Mouse (Mus musculus) megakaryocyte-erythroid progenitor cell, adult 5-6 weeks (primary cell): ENCODE data around the gene Spata33. TPM values are rescaled to one million over a fixed set of nuclear protein-coding genes. Genes with fewer than 3 reads are reported as not detected.

Experiments used
- ATAC-seq: replicated peaks from 2 replicates; pipeline ENCODE4 v1.8.0; 2016; ENCODE audit warnings: mild to moderate bottlenecking, inconsistent platforms; ENCODE audit not compliant: severe bottlenecking, poor library complexity, low FRiP score, low TSS enrichment
- total RNA-seq, 2 experiments: library from RNA; stranded (forward) in 1 of 2; stranded (reverse) in 1 of 2; fragments of 200-1000, 215-1000 nt in 1 of 2; fragments of >200 nt in 1 of 2; fragmentation: Nextera tagmentation in 1 of 2; gene quantifications; 2 replicates each; pipeline ENCODE4 v1.2.3; 2014 to 2017

Spata33 gene
- 0.59 and 1.8 TPM in 2 replicates for total RNA-seq (2014; fragmentation: Nextera tagmentation)
- total RNA-seq (2017) = 0.66 and 1.1 TPM in 2 replicates

DNA sequence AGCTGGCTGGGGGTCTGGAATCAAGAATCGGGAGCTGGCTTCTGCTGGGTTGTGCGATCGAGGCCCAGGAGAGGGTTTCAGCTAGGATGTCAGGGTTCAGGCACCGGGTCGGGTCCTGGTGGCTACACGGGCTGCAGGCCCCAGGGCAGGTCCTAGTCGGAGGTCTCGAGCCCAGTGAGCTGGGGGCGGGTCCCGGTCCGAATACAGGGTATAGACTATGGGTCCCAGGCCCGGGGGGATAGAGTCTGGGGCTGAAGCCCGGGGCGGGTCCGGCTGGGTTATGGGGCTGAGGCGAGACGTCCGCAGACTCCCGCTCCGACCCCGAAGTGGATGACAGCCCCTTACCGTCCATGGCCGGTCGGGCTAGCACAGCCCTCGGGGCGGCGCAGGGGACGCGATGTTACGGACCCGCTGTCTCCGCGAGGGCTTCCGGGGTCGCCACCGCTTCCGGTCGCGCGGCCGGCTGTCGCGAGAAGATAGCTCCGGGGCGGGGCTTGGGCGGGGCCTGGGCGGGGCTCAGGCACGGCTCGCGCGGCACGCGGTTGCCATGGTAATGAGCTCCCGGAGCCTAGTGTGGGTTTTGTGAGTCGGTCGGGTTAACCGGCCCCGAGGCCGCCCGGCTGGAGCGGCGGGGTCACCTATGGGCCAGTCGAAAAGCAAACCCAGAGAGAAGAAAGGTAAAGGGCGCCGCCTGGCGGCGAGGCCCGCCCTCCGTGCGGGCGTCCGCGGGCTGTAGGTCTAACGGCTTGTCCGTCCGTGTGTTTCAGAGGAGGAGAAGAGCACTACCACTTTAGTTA lies at the start of gene Spata33, which contains the start of gene Chmp1a:
Spata33 (plus strand) TSS at position 512 of the 797 bp plus-strand sequence.
Chmp1a (minus strand) TSS at position 443 of the 797 bp plus-strand sequence.
- peak; percentile 70 for ATAC-seq

DNA sequence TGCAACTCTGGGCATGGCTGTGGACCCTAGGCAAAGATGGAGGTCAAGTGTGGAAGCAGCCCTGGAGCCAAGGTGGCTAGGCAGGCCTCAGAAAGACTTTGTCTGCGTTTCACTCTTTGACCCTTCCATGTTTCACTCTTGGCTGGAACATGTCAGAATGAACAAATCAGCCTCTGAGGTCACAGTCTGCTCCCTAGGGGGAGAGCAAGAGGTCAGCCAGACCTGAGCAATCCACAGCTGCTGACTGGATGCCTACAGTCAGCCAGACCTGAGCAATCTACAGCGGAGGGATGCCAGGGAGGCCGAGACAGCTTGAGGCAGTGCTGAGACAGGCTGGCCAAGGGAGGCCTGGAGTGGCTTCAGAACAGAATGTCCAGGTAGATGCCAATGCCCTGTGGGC lies 31.2 kb upstream of the Spata33 start:
- ATAC-seq = no peak

DNA sequence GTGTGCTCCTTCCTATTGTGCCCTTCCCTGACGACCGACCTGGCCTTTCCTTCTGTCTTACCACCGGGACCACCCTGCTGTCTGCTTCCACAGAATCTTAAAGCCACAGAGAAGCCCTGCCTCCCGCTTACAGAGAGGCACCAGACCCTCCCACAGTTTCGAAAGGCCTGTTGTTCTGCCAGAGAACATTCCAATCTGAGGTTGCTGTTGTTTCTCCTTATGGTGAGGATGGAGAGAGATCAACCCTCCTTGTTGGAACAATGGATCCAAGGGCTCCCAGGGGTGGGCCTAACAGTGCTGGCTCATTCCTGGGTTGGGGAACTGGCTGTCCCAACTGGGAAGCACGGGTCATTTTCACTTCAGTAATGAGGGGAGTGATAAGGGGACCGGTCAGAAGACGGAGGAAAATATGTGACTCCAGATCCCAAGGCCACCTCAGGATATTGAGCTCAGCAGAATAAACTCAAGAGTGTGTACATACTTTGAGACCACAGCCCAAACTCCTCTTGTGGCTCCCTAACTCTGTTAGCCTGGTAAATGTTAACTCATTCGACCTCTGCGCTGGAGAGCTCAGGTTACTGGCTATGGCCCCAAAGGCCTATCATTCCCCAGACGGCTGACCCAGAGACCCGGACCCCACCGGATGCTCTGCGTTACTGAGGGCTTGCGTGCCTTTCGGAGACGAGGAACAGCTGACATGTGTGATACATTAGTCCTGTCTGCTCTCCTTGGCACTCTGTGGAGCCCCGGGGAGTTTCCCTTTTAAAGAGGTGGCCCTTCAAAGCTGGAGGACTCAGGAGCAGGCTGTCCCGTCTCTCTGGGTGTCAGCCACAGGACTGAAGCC lies 26.8 kb upstream of the Spata33 start, which contains the start of gene Dpep1:
Dpep1 (plus strand) TSS at position 677 of the 844 bp plus-strand sequence.
- no peak for ATAC-seq

DNA sequence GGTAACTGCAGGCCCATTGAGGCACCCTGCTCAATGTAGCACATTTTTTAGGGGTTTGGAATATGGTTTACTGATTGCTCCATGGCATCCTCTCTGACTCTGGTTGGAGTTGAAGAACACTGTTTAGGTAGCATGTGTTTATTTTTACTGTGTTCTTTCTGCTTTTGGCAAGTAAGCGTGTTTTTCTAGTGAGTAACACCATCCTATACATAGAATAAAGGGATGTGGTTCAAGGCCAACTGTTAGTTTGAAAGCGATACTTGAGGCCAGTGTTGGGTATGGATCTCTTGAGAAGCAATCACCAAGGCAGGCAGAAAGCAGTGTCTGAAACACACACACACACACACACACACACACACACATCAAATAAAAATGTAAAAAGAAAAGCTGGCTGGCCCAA lies 24.6 kb upstream of the Spata33 start:
- ATAC-seq = no peak

- ATAC-seq = no peak
Observed at GRCm38 (mm10) chr8:123188841-123189240, 23.8 kb upstream of the Spata33 start.

DNA sequence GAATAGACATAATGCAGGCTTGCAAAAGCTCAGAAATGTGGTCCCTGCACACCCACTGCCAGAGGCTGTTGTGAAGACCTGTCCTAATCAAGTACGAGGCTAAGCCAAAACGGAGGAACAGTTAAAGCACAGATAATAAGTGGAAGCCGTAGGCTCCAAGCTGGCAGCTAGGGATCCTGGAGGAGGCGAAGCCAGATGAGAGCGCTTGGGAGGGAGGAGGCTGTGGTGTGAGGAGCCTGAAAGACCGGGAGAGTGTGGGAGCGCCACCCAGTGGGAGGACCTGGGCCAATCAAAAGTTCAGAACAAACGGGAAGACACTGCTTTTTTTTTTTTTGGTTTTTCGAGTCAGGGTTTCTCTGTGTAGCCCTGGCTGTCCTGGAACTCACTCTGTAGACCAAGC lies 22.0 kb upstream of the Spata33 start:
- peak; percentile 68; the same call in 1 of the 2 replicates for ATAC-seq

DNA sequence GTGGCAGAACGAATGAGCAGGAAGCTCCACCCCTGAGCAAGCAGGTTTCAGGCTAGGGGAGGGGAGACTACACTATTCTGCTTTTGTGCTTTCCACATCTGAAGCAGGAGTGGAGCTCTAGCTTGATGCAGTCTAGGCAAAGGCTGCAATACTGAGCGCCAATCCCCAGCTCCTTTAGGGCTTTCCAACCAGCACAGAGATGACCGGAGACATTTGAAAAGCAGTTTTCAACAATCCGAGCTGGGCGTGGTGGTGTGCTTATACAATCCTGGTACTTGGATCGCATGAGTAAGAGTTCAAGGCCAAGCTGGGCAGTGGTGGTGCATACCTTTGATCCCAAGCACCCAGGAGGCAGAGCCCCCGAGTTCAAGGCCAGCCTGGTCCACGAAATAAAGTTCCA lies 20.7 kb upstream of the Spata33 start:
- ATAC-seq = no peak

DNA sequence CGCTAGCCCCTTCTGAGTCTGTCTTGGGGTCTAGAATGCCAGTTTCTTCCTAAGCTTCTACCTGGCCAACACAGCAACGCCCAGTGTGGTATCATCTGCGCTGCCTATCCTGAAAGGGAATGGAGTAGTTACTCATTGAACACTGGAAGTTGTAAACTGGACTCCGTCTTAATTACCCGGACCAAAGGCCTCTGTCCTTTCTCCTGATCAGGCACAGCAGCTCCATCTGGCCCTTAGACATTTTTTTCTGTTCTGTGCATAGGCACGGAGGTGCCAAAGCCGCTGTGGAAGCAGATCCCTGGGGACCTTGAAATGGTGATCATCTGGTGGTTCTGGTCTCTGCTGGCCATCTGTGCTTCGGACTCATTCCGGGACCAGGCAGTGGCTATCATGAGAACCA lies 18.9 kb upstream of the Spata33 start:
- no peak for ATAC-seq

DNA sequence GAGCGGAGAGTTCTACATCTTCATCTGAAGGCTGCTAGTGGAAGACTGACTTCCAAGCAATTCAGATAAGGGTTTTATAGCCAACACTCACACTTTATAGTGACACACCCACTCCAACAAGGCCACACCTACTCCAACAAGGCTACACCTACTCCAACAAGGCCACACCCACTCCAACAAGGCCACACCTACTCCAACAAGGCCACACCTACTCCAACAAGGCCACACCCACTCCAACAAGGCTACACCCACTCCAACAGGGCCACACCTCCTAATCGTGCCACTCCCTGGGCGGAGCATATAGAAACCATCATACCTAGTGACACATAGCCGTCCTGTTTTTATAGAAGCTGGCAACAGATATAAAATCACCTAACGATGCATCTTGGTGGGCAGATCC lies 15.6 kb upstream of the Spata33 start:
- ATAC-seq = peak; percentile 59; the same call in 1 of the 2 replicates

DNA sequence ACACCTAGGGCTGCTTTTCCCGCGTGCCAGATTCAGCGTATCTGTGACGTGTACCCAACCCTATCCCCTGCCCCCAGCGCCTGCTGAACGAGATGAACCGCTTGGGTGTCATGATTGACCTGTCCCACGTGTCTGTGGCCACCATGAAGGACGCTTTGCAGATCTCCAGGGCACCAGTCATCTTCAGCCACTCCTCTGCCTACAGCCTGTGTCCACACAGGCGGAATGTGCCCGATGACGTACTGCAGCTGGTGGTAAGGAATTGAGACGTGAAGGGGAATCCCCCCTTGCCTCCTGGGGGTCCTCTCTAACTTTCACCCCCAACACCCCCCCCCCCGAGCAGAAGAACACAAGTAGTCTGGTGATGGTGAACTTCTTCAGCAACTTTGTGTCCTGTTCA lies 12.8 kb upstream of the Spata33 start:
- ATAC-seq = no peak

DNA sequence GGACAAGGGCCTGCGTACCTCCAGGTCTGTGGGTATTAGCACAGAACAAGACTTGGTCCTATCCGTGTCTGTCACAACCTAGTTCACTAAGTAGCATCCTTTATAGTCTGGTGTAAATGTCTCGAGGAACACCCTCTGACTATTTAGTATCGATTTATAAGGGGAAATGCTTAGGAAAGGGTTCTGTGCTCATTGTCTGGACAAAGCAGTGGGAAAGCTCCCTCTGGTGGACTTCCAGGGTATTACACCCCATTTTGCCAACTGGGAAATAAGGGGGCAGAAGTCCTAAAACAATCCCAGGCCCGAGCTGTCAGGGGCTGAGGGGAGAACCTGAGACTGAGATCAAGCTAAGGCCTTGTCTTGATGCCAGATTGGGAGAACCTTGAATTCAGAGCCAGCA lies 10.3 kb upstream of the Spata33 start:
- ATAC-seq = peak; percentile 51; the same call in 1 of the 2 replicates

GRCm38 (mm10) chr8:123203571-123203970 lies 9.1 kb upstream of the Spata33 start:
- no peak for ATAC-seq

GRCm38 (mm10) chr8:123211876-123212275 lies 756 bp upstream of the Spata33 start:
- no peak for ATAC-seq

DNA sequence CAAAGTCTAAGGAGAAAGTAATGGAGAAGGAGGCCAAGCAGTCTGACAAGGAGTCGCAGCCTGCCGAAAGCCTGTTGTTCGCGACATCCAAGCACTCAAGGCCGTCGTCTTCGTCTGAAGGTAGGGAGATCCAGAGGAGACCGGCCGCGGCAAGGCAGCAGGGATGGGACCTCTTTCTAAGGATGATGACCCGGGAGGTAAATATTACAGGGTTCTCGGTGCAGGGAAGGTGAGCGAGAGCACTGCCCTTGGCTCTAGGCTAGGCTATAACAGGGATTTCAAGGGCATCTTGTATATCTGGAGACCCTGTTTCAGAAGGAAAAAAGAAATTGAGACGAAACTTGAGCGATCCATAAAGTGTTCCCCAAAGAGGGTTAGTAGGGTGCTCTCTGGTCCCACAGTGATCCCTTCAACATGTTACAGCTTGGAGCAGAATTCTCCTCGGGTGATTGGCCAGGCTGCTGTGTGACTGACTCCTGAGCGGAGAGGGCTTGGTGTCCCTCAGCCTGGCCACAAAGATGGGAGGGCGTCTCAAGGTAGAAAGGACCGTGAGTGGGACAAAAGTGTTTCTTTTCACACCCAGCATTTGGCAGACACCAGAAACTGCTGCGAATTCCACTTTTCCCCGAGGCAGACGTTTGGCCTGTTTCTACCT lies 613 bp downstream of the Spata33 start:
- 0 out of 2 replicates have a peak, but pooled peaks have one; percentile 8 for ATAC-seq

DNA sequence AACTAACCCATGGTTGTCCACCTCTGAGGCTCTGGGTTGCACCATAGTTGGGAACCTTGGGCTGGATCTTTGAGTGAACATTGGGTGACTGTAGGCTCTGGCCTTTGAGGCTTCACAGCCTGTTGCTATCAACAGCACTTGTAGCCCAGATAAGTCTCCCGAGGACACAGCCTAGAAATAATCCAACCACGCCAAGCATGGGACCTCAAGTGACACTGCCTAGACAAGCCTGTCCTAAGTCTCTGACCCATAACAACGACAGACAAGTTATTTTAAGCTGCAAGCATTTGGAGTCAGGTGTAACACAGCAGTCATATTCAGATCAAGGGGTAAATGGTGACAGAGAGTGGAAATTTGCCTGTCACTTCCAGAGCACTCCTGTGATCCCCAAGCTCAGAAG lies 2.8 kb downstream of the Spata33 start:
- no peak for ATAC-seq

- ATAC-seq = no peak
Observed at GRCm38 (mm10) chr8:123220917-123221316, 8.3 kb downstream of the Spata33 start.

DNA sequence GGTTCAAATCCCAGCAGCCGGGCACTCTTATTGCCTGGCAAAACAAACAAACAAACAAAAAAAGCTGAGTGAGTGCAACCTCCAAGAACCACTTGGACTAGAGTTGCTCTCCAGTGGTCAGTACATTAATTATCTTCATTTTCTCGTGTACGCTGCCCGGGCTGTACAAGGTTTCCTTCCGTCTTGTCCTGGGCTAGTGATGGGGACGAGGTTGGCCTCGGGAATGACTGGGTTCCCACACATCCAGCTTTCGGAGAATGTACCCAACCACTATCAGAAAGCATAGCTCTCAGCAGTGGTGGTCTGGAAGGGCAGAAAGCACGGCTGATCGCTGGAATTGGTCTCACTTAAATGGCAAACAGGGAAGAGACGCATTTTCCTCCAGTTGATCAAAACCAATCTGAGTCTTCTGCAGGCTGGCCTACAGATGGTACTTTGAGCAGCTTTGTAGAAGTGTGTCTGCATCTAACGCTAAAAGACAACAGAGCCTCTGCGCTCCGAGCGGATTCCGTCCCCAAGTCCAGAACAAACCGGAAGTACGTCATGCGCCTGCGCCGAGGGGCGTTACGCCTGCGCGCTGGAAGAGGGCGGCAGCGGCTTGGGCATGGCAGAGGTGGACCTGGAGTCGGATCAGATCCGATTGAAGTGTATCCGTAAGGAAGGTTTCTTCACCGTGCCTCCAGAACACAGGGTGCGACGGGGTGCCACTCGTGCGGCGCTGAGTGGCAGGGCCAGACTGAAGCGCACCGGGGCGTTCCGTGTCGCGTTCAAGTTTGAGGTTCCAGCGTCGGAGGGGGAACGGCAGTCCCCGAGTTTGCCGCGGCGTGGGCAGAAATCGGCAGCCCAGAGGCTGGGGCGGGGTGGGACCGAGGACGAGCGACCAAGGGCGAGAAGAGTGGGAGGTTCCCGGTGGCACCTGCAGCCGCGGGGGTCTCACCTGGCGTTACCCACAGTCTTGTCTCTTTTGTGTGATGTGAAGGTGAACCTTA lies 11.9 kb downstream of the Spata33 start, which contains the start of gene Cdk10:
Cdk10 (plus strand) TSS at position 565 of the 989 bp plus-strand sequence.
- ATAC-seq = peak; percentile 91

GRCm38 (mm10) chr8:123228416-123228815 lies 15.8 kb downstream of the Spata33 start:
- no peak for ATAC-seq
